Mouse (Mus musculus): ENCODE data around the gene Fat3.

Fat3 gene

GRCm38 (mm10) chr9:16256577-16257207 lies 244.4 kb downstream of the Fat3 start:
- DNase-seq (ENCODE audit: low read depth, low spot score), result no peak

- DNase-seq (ENCODE audit: low read depth, low spot score), result no peak
Observed at GRCm38 (mm10) chr9:16246741-16247140, 254.3 kb downstream of the Fat3 start.

- DNase-seq (ENCODE audit: low read depth, low spot score), result no peak
Observed at GRCm38 (mm10) chr9:16231575-16231974, 269.5 kb downstream of the Fat3 start.

- DNase-seq (ENCODE audit: low read depth, low spot score), result no peak
Observed at GRCm38 (mm10) chr9:16228919-16229318, 272.2 kb downstream of the Fat3 start.

- no peak for DNase-seq (ENCODE audit: low read depth, low spot score)
Observed at GRCm38 (mm10) chr9:16227398-16227797, 273.7 kb downstream of the Fat3 start.

- no peak for DNase-seq (ENCODE audit: low read depth, low spot score)
Observed at GRCm38 (mm10) chr9:16226545-16226944, 274.5 kb downstream of the Fat3 start.

GRCm38 (mm10) chr9:16221885-16222284 lies 279.2 kb downstream of the Fat3 start:
- DNase-seq (ENCODE audit: low read depth, low spot score), result no peak

- no peak for DNase-seq (ENCODE audit: low read depth, low spot score)
Observed at GRCm38 (mm10) chr9:16216235-16216634, 284.9 kb downstream of the Fat3 start.

- no peak for DNase-seq (ENCODE audit: low read depth, low spot score)
Observed at GRCm38 (mm10) chr9:16214731-16215681, 286.1 kb downstream of the Fat3 start.

GRCm38 (mm10) chr9:16213324-16213723 lies 287.8 kb downstream of the Fat3 start:
- no peak for DNase-seq (ENCODE audit: low read depth, low spot score)

- no peak for DNase-seq (ENCODE audit: low read depth, low spot score)
Observed at GRCm38 (mm10) chr9:16212628-16213027, 288.5 kb downstream of the Fat3 start.

GRCm38 (mm10) chr9:16212163-16212562 lies 288.9 kb downstream of the Fat3 start:
- no peak for DNase-seq (ENCODE audit: low read depth, low spot score)

- no peak for DNase-seq (ENCODE audit: low read depth, low spot score)
Observed at GRCm38 (mm10) chr9:16211468-16211867, 289.6 kb downstream of the Fat3 start.

GRCm38 (mm10) chr9:16202296-16202695 lies 298.8 kb downstream of the Fat3 start:
- DNase-seq (ENCODE audit: low read depth, low spot score), result no peak

- DNase-seq (ENCODE audit: low read depth, low spot score), result no peak
Observed at GRCm38 (mm10) chr9:16200948-16201347, 300.1 kb downstream of the Fat3 start.

GRCm38 (mm10) chr9:16186461-16186860 lies 314.6 kb downstream of the Fat3 start:
- DNase-seq (ENCODE audit: low read depth, low spot score), result no peak

- no peak for DNase-seq (ENCODE audit: low read depth, low spot score)
Observed at GRCm38 (mm10) chr9:16169238-16169637, 331.8 kb downstream of the Fat3 start.

- DNase-seq (ENCODE audit: low read depth, low spot score), result no peak
Observed at GRCm38 (mm10) chr9:16168051-16168450, 333.0 kb downstream of the Fat3 start.

- DNase-seq (ENCODE audit: low read depth, low spot score), result peak; percentile 9
Observed at GRCm38 (mm10) chr9:16159366-16159765, 341.7 kb downstream of the Fat3 start.

- DNase-seq (ENCODE audit: low read depth, low spot score), result no peak
Observed at GRCm38 (mm10) chr9:16153580-16153930, 347.5 kb downstream of the Fat3 start.

GRCm38 (mm10) chr9:16152756-16153579 lies 348.1 kb downstream of the Fat3 start:
- DNase-seq (ENCODE audit: low read depth, low spot score), result no peak

- no peak for DNase-seq (ENCODE audit: low read depth, low spot score)
Observed at GRCm38 (mm10) chr9:16150046-16150445, 351.0 kb downstream of the Fat3 start.
